Mouse (Mus musculus) Patski (cell line): ENCODE results near the gene Slc10a6. TPM values are rescaled to one million over a fixed set of nuclear protein-coding genes. Genes with fewer than 3 reads are reported as not detected.

ENCODE experiments used
- ATAC-seq: fragments of 100-300 bp; one replicate; pipeline ENCODE4 v1.8.0; 2021
- CTCF ChIA-PET: fragments of 350-600 bp; sonication (Branson Sonifier 250); formaldehyde crosslinking; loops from one replicate; lab custom pipeline; 2022; ENCODE audit warnings: inconsistent platforms; lab: Charles Lee
- POLR2A ChIA-PET: fragments of 350-600 bp; sonication (Branson Sonifier 250); formaldehyde crosslinking; loops from one replicate; lab custom pipeline; 2022; ENCODE audit warnings: antibody characterized with exemption, inconsistent platforms; lab: Charles Lee
- DNase-seq: peaks from one replicate; pipeline ENCODE4 v3.0.0-alpha.2; 2011; ENCODE audit warnings: low read depth, low spot score
- H3K27me3 ChIP-seq: fragments of 371-371 bp; one replicate; pipeline ENCODE4 v1.5.1; 2021
- CTCF ChIP-seq: fragments of 100-300 bp; IDR thresholded peaks from one replicate; pipeline ENCODE4 v1.5.1; 2021
- in situ Hi-C: fragments of 300-500 bp; cut with MboI; formaldehyde crosslinking; loops from 3 replicates; pipeline ENCODE4 v1.11.1; 2018; ENCODE audit warnings: low pct_unique_long_range_greater_than_20kb, mixed read lengths
- polyA plus RNA-seq: library from polyadenylated mRNA; unstranded; gene quantifications from one replicate; pipeline ENCODE4 v1.2.3, GENCODE M21; 2021

Slc10a6 gene
- polyA plus RNA-seq, 1 experiment from 2014 or later = not detected

- in situ Hi-C loops = no loop called here
- DNase-seq = no peak
- CTCF ChIA-PET = interaction anchor here (0.8 to 2.2 kb wide), 2 partner anchors 17 to 20 kb away, joined by 4 to 6 read pairs; no protein-coding TSS in a partner anchor
Observed at GRCm38 (mm10) chr5:103569446-103569845, 59.8 kb downstream of the Slc10a6 start.

GRCm38 (mm10) chr5:103568034-103568433 is 61.2 kb downstream of the Slc10a6 start:
- in situ Hi-C loops = no loop called here
- ChIA-PET POLR2A (interaction anchor here (1.1 to 1.4 kb wide), 2 partner anchors 9 to 18 kb away, joined by 3 read pairs; no protein-coding TSS in a partner anchor), CTCF (interaction anchor here (0.8 to 2.2 kb wide), 6 partner anchors 9 to 19 kb away, joined by 3 to 6 read pairs (median 4); no protein-coding TSS in a partner anchor)
- H3K27me3 ChIP-seq = no peaks in the 10 kb centered on the region
- DNase-seq = no peak
- no peak for ATAC-seq
- no peak for TF ChIP-seq CTCF

More at GRCm38 (mm10) chr5:103569446-103569845, 59.8 kb downstream of the Slc10a6 start:
- ATAC-seq = no peak
- POLR2A ChIA-PET = no interaction called here
- H3K27me3 ChIP-seq = no peaks in the 10 kb centered on the region
- TF ChIP-seq CTCF = no peak

GRCm38 (mm10) chr5:103560546-103560945 is 68.7 kb downstream of the Slc10a6 start:
- no peak for ATAC-seq
- TF ChIP-seq CTCF = no peak
- ChIA-PET CTCF (interaction anchor here (2.2 kb wide), 1 partner anchor 22 kb away, joined by 8 read pairs; no protein-coding TSS in a partner anchor), POLR2A (no interaction called here)
- H3K27me3 ChIP-seq = no peaks in the 10 kb centered on the region
- in situ Hi-C loops = no loop called here
- no peak for DNase-seq

Other genes starting within 250 kb of the Slc10a6 start
- 215 TPM for gene Ptpn13, start 204.2 kb downstream of the Slc10a6 start, polyA plus RNA-seq
- gene 1700016H13Rik, start 26.6 kb upstream of the Slc10a6 start, polyA plus RNA-seq = not detected
- 76.9 TPM for gene Aff1, start 63.0 kb upstream of the Slc10a6 start, polyA plus RNA-seq